Mouse (Mus musculus) stomach, embryonic 16.5 days (tissue): ENCODE results near the gene Hectd4. TPM values are rescaled to one million over a fixed set of nuclear protein-coding genes. Genes with fewer than 3 reads are reported as not detected.
"Not testable (repeated sequence)": the region's sequence is repeated elsewhere in the genome, so short reads cannot be mapped to it uniquely, and the experiment has no call there.

Source experiments
- ATAC-seq: fragments of 200-750 bp; cut with Nextera tagmentation; 2 replicates; pipeline ENCODE4 v1.8.0; 2017; ENCODE audit warnings: moderate number of reproducible peaks, moderate TSS enrichment; ENCODE audit not compliant: insufficient read depth, low FRiP score
- H3K27ac ChIP-seq: fragments of 300-500 bp; sonication (generic); 2 replicates; pipeline ENCODE4 v1.5.1; 2014; ENCODE audit warnings: low read length
- H3K27me3 ChIP-seq: fragments of 300-500 bp; sonication (generic); 2 replicates; pipeline ENCODE4 v1.6.1; 2014; ENCODE audit warnings: low read length, control low read depth, mixed read lengths; ENCODE audit not compliant: control insufficient read depth, insufficient read depth
- H3K36me3 ChIP-seq: fragments of 300-500 bp; sonication (generic); 2 replicates; pipeline ENCODE4 v1.6.1; 2014; ENCODE audit warnings: low read length; ENCODE audit not compliant: control insufficient read depth, insufficient read depth
- H3K4me1 ChIP-seq: fragments of 300-500 bp; sonication (generic); 2 replicates; pipeline ENCODE4 v1.6.1; 2014; ENCODE audit warnings: low read length, control low read depth, mixed read lengths; ENCODE audit not compliant: control insufficient read depth, insufficient read depth
- H3K4me2 ChIP-seq: fragments of 300-500 bp; sonication (generic); 2 replicates; pipeline ENCODE4 v1.6.1; 2014; ENCODE audit warnings: low read depth, low read length, mixed read lengths
- H3K4me3 ChIP-seq: fragments of 300-500 bp; sonication (generic); replicated peaks from 2 replicates; pipeline ENCODE4 v1.5.1; 2014; ENCODE audit warnings: mild to moderate bottlenecking, low read length
- H3K9ac ChIP-seq: fragments of 300-500 bp; sonication (generic); 2 replicates; pipeline ENCODE4 v1.6.1; 2014; ENCODE audit warnings: low read length
- H3K9me3 ChIP-seq: fragments of 300-500 bp; sonication (generic); replicated peaks from 2 replicates; pipeline ENCODE4 v1.6.1; 2016; ENCODE audit warnings: low read length, control low read depth; ENCODE audit not compliant: control insufficient read depth
- WGBS: fragments of 180-500 bp; shearing (Covaris S2); extraction: QIAGEN DNeasy Blood & Tissue Kit; methylation state at CpG from one replicate; pipeline ENCODE4 v1.1.7; 2014; 5-methylcytosine and 5-hydroxymethylcytosine counted together
- polyA plus RNA-seq: library from polyadenylated mRNA; unstranded; fragments of >200 nt; fragmentation: Nextera tagmentation; extraction: Ambion mirVana; gene quantifications from 2 replicates; pipeline ENCODE4 v1.2.1, GENCODE M21; 2015

The Hectd4 gene
- polyA plus RNA-seq, 1 experiment from 2014 or later: 4.1 TPM

DNA sequence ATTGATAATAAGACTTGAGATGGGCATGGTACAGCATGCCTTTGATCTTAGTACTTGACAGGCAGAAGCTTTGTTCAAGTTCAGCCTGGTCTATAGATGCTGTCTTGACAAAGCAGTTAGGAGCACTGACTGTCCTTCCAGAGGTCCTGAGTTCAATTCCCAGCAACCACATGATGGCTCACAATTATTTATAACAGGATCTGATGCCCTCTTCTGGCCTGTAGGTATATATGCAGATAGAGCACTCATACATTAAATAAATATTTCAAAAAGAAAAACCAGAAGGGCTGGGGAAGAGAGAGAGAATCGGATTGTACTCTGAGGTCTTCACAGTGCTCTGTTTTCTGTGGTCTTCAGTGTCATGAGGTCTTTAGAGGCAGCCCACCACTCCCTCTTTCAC is 17.6 kb upstream of the Hectd4 start:
- H3K4me2 ChIP-seq: no peak overlapping the region
- no peaks in the 10 kb centered on the region for H3K27me3 ChIP-seq
- peaks cover 14% of the 10 kb centered on the region for H3K4me1 ChIP-seq
- no peak overlapping the region for H3K4me3 ChIP-seq
- no peaks in the 10 kb centered on the region for H3K9me3 ChIP-seq
- H3K36me3 ChIP-seq: peaks cover 16% of the 10 kb centered on the region; the same call in 1 of the 2 replicates
- no peak overlapping the region for H3K27ac ChIP-seq
- no peak for ATAC-seq
- WGBS: 80% methylated on average over 1 of the region's 1 CpGs
- H3K9ac ChIP-seq: no peak overlapping the region

DNA sequence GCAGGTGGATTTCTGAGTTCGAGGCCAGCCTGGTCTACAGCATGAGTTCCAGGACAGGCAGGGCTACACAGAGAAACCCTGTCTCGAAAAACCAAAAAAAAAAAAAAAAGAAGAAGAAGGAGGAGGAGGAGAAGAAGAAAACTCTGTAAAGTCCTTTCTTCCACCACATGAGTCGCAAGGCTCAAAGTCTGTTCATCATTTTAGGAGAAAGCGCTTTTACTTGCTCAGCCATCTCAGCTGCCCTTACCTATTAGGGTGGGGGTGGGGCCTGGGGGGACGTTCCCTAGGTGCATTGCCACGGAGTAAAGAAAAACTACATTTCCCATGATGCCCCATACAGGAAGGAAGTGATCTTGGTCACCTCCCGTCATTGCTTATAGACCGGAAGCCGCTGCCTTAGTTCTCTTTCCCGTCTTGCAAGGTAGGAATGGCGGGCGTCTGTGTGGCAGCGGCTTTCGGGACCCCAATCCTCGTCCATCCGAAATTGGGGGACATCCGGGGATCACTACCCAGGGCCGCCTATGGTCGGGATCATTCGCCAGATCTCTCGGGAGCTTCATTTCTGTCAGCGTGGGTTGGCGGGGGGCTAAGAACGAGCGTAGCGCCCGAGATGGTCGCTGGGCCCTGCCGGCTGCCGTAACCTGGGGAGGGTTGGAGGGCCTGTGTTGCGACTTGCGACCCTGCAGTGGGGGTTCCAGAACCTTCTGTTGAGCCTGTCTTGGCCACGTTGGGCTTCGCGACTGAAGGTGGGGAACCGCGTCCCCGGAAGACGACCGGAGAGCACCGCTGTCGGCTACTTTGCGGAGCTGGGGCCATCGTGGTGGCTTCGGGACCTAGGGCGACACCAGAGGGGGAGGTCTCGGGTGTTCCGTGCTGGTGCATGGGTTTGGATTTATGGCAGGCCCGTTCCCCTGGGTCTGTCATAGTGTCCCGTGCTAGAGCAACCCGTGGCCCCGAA is 15.6 kb upstream of the Hectd4 start, which contains the start of gene Rpl6:
Rpl6 (plus strand) TSS at position 350 of the 958 bp plus-strand sequence.
- H3K4me2 ChIP-seq: peak within 1 kb of the TSS; percentile 74
- peak within 1 kb of the TSS; percentile 95 for H3K4me3 ChIP-seq
- no peaks in the 10 kb centered on the region for H3K27me3 ChIP-seq
- peak within 1 kb of the TSS; percentile 98 for H3K9ac ChIP-seq
- H3K9me3 ChIP-seq: no peaks in the 10 kb centered on the region
- whole genome bisulfite sequencing: 1% methylated on average over 52 of the region's 52 CpGs
- peak within 1 kb of the TSS; percentile 69 for H3K27ac ChIP-seq
- peaks cover 19% of the 10 kb centered on the region for H3K4me1 ChIP-seq
- peak; percentile 92 for ATAC-seq
- peaks cover 29% of the 10 kb centered on the region for H3K36me3 ChIP-seq

DNA sequence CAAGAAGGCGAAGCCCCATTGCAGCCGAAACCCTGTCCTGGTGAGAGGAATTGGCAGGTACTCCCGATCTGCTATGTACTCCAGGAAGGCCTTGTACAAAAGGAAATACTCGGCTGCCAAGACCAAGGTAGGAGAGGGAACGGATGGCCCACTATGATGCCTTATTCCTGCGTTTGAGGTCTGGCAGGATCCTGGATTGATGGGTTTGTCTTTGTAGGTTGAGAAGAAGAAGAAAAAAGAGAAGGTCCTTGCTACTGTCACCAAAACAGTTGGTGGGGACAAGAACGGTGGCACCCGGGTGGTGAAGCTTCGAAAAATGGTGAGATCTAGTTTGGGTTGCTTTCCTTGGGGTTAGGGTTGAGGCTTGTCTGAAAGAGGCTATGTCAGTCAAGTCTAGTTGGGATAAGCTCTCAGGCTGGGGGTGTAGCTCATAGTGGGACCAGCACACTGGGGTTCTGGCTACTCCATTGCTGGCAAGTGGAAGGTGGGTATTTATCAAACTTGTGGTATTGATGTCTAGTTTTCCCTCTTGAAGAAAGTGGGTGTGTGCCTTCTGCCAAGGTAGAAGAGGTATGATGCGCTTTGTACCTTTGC is 14.4 kb upstream of the Hectd4 start:
- Histone ChIP-seq H3K4me2 (peak overlapping the region; percentile 74), H3K4me1 (peaks cover 19% of the 10 kb centered on the region), H3K4me3 (peak overlapping the region; percentile 95), H3K9ac (peak overlapping the region; percentile 98), H3K36me3 (peaks cover 34% of the 10 kb centered on the region)
- H3K27me3 ChIP-seq, ATAC-seq, H3K9me3 ChIP-seq, H3K27ac ChIP-seq: not testable (repeated sequence)
- WGBS: 60% methylated on average over 8 of the region's 10 CpGs

- WGBS: 79% methylated on average over 9 of the region's 9 CpGs
- Histone ChIP-seq H3K9ac (peak overlapping the region; percentile 98; the same call in 1 of the 2 replicates), H3K27ac (no peak overlapping the region), H3K4me1 (peaks cover 19% of the 10 kb centered on the region), H3K36me3 (peaks cover 39% of the 10 kb centered on the region), H3K4me3 (peak overlapping the region; percentile 95; the same call in 1 of the 2 replicates), H3K9me3 (no peaks in the 10 kb centered on the region), H3K27me3 (no peaks in the 10 kb centered on the region), H3K4me2 (peak overlapping the region; percentile 74)
- ATAC-seq: no peak
Observed at GRCm38 (mm10) chr5:121206540-121206939, 13.5 kb upstream of the Hectd4 start.

GRCm38 (mm10) chr5:121206984-121207383 is 13.0 kb upstream of the Hectd4 start:
- no peak overlapping the region for H3K4me2 ChIP-seq
- H3K9ac ChIP-seq: no peak overlapping the region
- H3K27me3 ChIP-seq: no peaks in the 10 kb centered on the region
- ATAC-seq: no peak
- peaks cover 43% of the 10 kb centered on the region for H3K36me3 ChIP-seq
- no peak overlapping the region for H3K4me3 ChIP-seq
- peaks cover 19% of the 10 kb centered on the region for H3K4me1 ChIP-seq
- no peaks in the 10 kb centered on the region for H3K9me3 ChIP-seq
- H3K27ac ChIP-seq: no peak overlapping the region
- WGBS: 54% methylated on average over 3 of the region's 3 CpGs

DNA sequence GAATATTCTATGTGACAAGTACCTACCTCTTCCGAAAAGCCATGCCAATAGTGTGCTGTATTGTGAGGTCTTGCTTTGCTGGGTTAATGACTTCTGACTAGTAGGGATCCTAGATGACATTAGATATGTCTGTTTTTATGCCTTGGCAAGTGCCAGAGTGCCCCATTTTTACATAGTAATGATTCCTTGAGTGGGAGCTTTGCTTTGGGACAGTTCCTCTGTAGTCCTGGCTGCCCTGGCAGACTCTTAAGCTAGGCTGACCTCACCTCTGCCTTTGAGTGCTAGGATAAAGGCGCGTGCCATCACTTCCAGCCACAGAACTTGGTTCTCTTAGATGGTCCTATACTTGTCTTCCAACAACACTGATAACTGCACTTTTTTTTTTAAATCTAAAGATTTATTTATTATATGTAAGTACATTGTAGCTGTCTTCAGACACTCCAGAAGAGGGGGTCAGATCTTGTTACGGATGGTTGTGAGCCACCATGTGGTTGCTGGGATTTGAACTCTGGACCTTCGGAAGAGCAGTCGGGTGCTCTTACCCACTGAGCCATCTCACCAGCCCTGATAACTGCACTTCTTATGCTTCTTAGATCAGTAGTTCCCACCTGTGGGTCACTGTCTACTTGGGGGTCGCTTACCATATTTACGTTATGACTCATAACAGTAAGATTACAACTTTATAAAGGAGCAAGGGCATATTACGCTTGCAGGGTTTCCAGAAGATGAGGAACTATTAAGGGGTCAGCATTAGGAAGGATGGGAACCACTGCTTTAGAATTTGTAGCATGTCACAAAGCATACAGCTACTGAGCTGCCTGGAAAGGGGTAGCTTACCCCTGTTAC is 10.0 kb upstream of the Hectd4 start:
- no peak for ATAC-seq

GRCm38 (mm10) chr5:121210601-121210924 is 9.5 kb upstream of the Hectd4 start:
- Histone ChIP-seq H3K4me2 (no peak overlapping the region), H3K9me3 (no peaks in the 10 kb centered on the region), H3K27me3 (no peaks in the 10 kb centered on the region), H3K36me3 (peaks cover 47% of the 10 kb centered on the region), H3K9ac (no peak overlapping the region), H3K27ac (no peak overlapping the region), H3K4me1 (peaks cover 17% of the 10 kb centered on the region), H3K4me3 (no peak overlapping the region)
- WGBS: 85% methylated on average over 1 of the region's 1 CpGs
- ATAC-seq: no peak

More for the DNA sequence above, 10.0 kb upstream of the Hectd4 start:
- Histone ChIP-seq H3K4me1 (peaks cover 19% of the 10 kb centered on the region), H3K9me3 (no peaks in the 10 kb centered on the region), H3K9ac (no peak overlapping the region), H3K4me3 (no peak overlapping the region), H3K36me3 (peaks cover 48% of the 10 kb centered on the region), H3K27ac (no peak overlapping the region), H3K4me2 (no peak overlapping the region), H3K27me3 (no peaks in the 10 kb centered on the region)
- 83% methylated on average over 9 of the region's 9 CpGs for WGBS

GRCm38 (mm10) chr5:121212108-121212507 is 7.9 kb upstream of the Hectd4 start:
- H3K4me3 ChIP-seq: no peak overlapping the region
- no peaks in the 10 kb centered on the region for H3K27me3 ChIP-seq
- WGBS: 91% methylated on average over 6 of the region's 6 CpGs
- H3K4me2 ChIP-seq: no peak overlapping the region
- ATAC-seq: no peak
- peaks cover 35% of the 10 kb centered on the region for H3K36me3 ChIP-seq
- H3K4me1 ChIP-seq: peaks cover 5% of the 10 kb centered on the region; the same call in 1 of the 2 replicates
- H3K9ac ChIP-seq: no peak overlapping the region
- no peaks in the 10 kb centered on the region for H3K9me3 ChIP-seq
- no peak overlapping the region for H3K27ac ChIP-seq
